Mouse (Mus musculus) right cerebral cortex, postnatal 10 days (tissue): ENCODE measurements around the gene Ctsk.

Experiments used
- DNase-seq, 2 experiments: peaks; one replicate each; pipeline ENCODE4 v3.0.0; 2021; ENCODE audit warnings: low spot score in 2 of 2

Gene Ctsk

GRCm38 (mm10) chr3:95499024-95499423, at the start of gene Ctsk:
Gene Ctsk, plus strand, starts transcription at chr3:95499256.
- no peak for DNase-seq

GRCm38 (mm10) chr3:95450408-95450807, 48.6 kb upstream of the Ctsk start:
- DNase-seq, result peak; percentile 51 to 65

- no peak for DNase-seq
These were observed 48.1 kb upstream of the Ctsk start for GRCm38 (mm10) chr3:95450915-95451314.

- no peak for DNase-seq
These were observed 42.7 kb upstream of the Ctsk start for GRCm38 (mm10) chr3:95456367-95456766.

GRCm38 (mm10) chr3:95457758-95458157, 41.3 kb upstream of the Ctsk start:
- no peak for DNase-seq

- DNase-seq, result no peak
These were observed 39.7 kb upstream of the Ctsk start for GRCm38 (mm10) chr3:95459381-95459780.

- no peak for DNase-seq
These were observed 35.2 kb upstream of the Ctsk start for GRCm38 (mm10) chr3:95463852-95464251.

GRCm38 (mm10) chr3:95478966-95479365, 20.1 kb upstream of the Ctsk start:
- no peak for DNase-seq

GRCm38 (mm10) chr3:95486421-95486820, 12.6 kb upstream of the Ctsk start:
- DNase-seq, result no peak

GRCm38 (mm10) chr3:95488679-95489078, 10.4 kb upstream of the Ctsk start:
- DNase-seq, result no peak

- DNase-seq, result no peak
These were observed 8.8 kb upstream of the Ctsk start for GRCm38 (mm10) chr3:95490238-95490637.

- peak; percentile 54 to 57 for DNase-seq
These were observed 4.7 kb upstream of the Ctsk start for GRCm38 (mm10) chr3:95494342-95494741.

GRCm38 (mm10) chr3:95498229-95498628, 827 bp upstream of the Ctsk start:
- DNase-seq, result no peak

- no peak for DNase-seq
These were observed 562 bp downstream of the Ctsk start for GRCm38 (mm10) chr3:95499496-95500140.

GRCm38 (mm10) chr3:95502312-95502711, 3.3 kb downstream of the Ctsk start:
- no peak for DNase-seq

- no peak for DNase-seq
These were observed 10.3 kb downstream of the Ctsk start for GRCm38 (mm10) chr3:95509348-95509747.

GRCm38 (mm10) chr3:95511611-95512180, 12.6 kb downstream of the Ctsk start:
- DNase-seq, result no peak

GRCm38 (mm10) chr3:95516614-95517041, 17.6 kb downstream of the Ctsk start:
- DNase-seq, result no peak

GRCm38 (mm10) chr3:95517493-95517898, 18.4 kb downstream of the Ctsk start:
- peak; percentile 80 for DNase-seq

- DNase-seq, result no peak
These were observed 19.8 kb downstream of the Ctsk start for GRCm38 (mm10) chr3:95518891-95519290.

- no peak for DNase-seq
These were observed 20.3 kb downstream of the Ctsk start for GRCm38 (mm10) chr3:95519315-95519714.

- DNase-seq, result no peak
These were observed 21.0 kb downstream of the Ctsk start for GRCm38 (mm10) chr3:95520100-95520499.

- DNase-seq, result no peak
These were observed 22.1 kb downstream of the Ctsk start for GRCm38 (mm10) chr3:95521168-95521567.

- DNase-seq, result no peak
These were observed 24.6 kb downstream of the Ctsk start for GRCm38 (mm10) chr3:95523662-95524061.
